Mouse (Mus musculus) MEL (cell line): ENCODE data around the gene Tmco4. TPM values are rescaled to one million over a fixed set of nuclear protein-coding genes. Genes with fewer than 3 reads are reported as not detected.

ENCODE experiments used
- DNase-seq: peaks from one replicate; pipeline ENCODE4 v3.0.0; 2011; ENCODE audit warnings: low read depth, low spot score
- H3K27ac ChIP-seq: 2 replicates; pipeline ENCODE4 v1.5.1; 2012; ENCODE audit warnings: low read depth, mild to moderate bottlenecking, control low read depth, low read length, moderate library complexity; ENCODE audit not compliant: control insufficient read depth
- H3K27me3 ChIP-seq, 2 experiments: fragments of 150-350 bp in 1 of 2; sonication (generic) in 1 of 2; 2 replicates each; pipeline ENCODE4 v1.6.1; 2012; ENCODE audit warnings: low read length in 2 of 2, mild to moderate bottlenecking in 2 of 2, improper control_type of control experiment in 1 of 2, moderate library complexity in 1 of 2; ENCODE audit not compliant: insufficient read depth in 2 of 2, control insufficient read depth in 1 of 2
- H3K36me3 ChIP-seq, 2 experiments: 2 replicates each; pipeline ENCODE4 v1.6.1; 2012 to 2014; ENCODE audit warnings: low read length in 2 of 2, improper control_type of control experiment in 1 of 2, inconsistent platforms in 1 of 2, mild to moderate bottlenecking in 1 of 2; ENCODE audit not compliant: insufficient read depth in 2 of 2, control insufficient read depth in 1 of 2
- H3K4me1 ChIP-seq, 2 experiments: fragments of 150-350 bp in 1 of 2; sonication (generic) in 1 of 2; 2 replicates each; pipeline ENCODE4 v1.6.1; 2012; ENCODE audit warnings: low read length in 2 of 2, improper control_type of control experiment in 1 of 2, mild to moderate bottlenecking in 1 of 2; ENCODE audit not compliant: insufficient read depth in 2 of 2, control insufficient read depth in 1 of 2
- H3K4me3 ChIP-seq, 2 experiments: fragments of 150-350 bp in 1 of 2; sonication (generic) in 1 of 2; 2 replicates each; pipeline ENCODE4 v1.5.1; 2012; ENCODE audit warnings: low read depth in 2 of 2, low read length in 2 of 2, mild to moderate bottlenecking in 2 of 2, moderate library complexity in 2 of 2, control low read depth in 1 of 2, improper control_type of control experiment in 1 of 2; ENCODE audit not compliant: control insufficient read depth in 1 of 2, insufficient read depth in 1 of 2
- H3K79me2 ChIP-seq: 2 replicates; pipeline ENCODE4 v1.6.1; 2012; ENCODE audit warnings: mild to moderate bottlenecking, low read length, moderate library complexity; ENCODE audit not compliant: control insufficient read depth, poor library complexity, insufficient read depth
- H3K9ac ChIP-seq: 2 replicates; pipeline ENCODE4 v1.6.1; 2012; ENCODE audit warnings: low read depth, mild to moderate bottlenecking, control low read depth, low read length, moderate library complexity; ENCODE audit not compliant: control insufficient read depth, poor library complexity, severe bottlenecking
- H3K9me3 ChIP-seq: fragments of 150-350 bp; sonication (generic); replicated peaks from 2 replicates; pipeline ENCODE4 v1.6.1; 2012; ENCODE audit warnings: mild to moderate bottlenecking, low read length, improper control_type of control experiment, moderate library complexity; ENCODE audit not compliant: insufficient read depth
- BHLHE40 ChIP-seq: IDR thresholded peaks from 2 replicates; pipeline ENCODE4 v1.6.1; 2012; ENCODE audit warnings: low read depth, mild to moderate bottlenecking, inconsistent platforms, low read length, improper control_type of control experiment, borderline replicate concordance
- CHD1 ChIP-seq: IDR thresholded peaks from 2 replicates; pipeline ENCODE4 v1.6.1; 2012; ENCODE audit warnings: low read depth, mild to moderate bottlenecking, inconsistent platforms, low read length, improper control_type of control experiment
- CTCF ChIP-seq, 3 experiments: IDR thresholded peaks in 2 of 3; conservative IDR thresholded peaks in 1 of 3; 2 replicates each; pipeline ENCODE4 v1.5.1; 2011 to 2012; ENCODE audit warnings: low read length in 3 of 3, low read depth in 2 of 3, mild to moderate bottlenecking in 2 of 3, improper control_type of control experiment in 1 of 3, inconsistent platforms in 1 of 3, mixed read lengths in 1 of 3, moderate library complexity in 1 of 3; ENCODE audit not compliant: control insufficient read depth in 1 of 3, insufficient read depth in 1 of 3, poor library complexity in 1 of 3, severe bottlenecking in 1 of 3
- EP300 ChIP-seq, 2 experiments: IDR thresholded peaks; 2 replicates each; pipeline ENCODE4 v1.6.1; 2011; ENCODE audit warnings: improper control_type of control experiment in 2 of 2, low read length in 2 of 2, low read depth in 1 of 2, mild to moderate bottlenecking in 1 of 2
- ETS1 ChIP-seq: IDR thresholded peaks from 2 replicates; pipeline ENCODE4 v1.6.1; 2012; ENCODE audit warnings: low read depth, mild to moderate bottlenecking, inconsistent platforms, low read length, improper control_type of control experiment, moderate library complexity
- GABPA ChIP-seq: IDR thresholded peaks from 2 replicates; pipeline ENCODE4 v1.6.1; 2012; ENCODE audit warnings: low read depth, mild to moderate bottlenecking, inconsistent platforms, low read length, improper control_type of control experiment, moderate library complexity
- HCFC1 ChIP-seq: IDR thresholded peaks from 2 replicates; pipeline ENCODE4 v1.6.1; 2012; ENCODE audit warnings: low read depth, mild to moderate bottlenecking, inconsistent platforms, low read length, improper control_type of control experiment, moderate library complexity
- MAFK ChIP-seq: IDR thresholded peaks from 2 replicates; pipeline ENCODE4 v1.6.1; 2011; ENCODE audit warnings: low read depth, mild to moderate bottlenecking, low read length, improper control_type of control experiment, borderline replicate concordance
- MXI1 ChIP-seq: IDR thresholded peaks from 2 replicates; pipeline ENCODE4 v1.6.1; 2011; ENCODE audit warnings: mild to moderate bottlenecking, low read depth, low read length, improper control_type of control experiment
- NELFE ChIP-seq: IDR thresholded peaks from 2 replicates; pipeline ENCODE4 v1.6.1; 2011; ENCODE audit warnings: low read depth, low read length, improper control_type of control experiment
- POLR2AphosphoS2 ChIP-seq: IDR thresholded peaks from 2 replicates; pipeline ENCODE4 v1.6.1; 2011; ENCODE audit warnings: low read length, improper control_type of control experiment
- RCOR1 ChIP-seq: IDR thresholded peaks from 2 replicates; pipeline ENCODE4 v1.6.1; 2012; ENCODE audit warnings: low read depth, mild to moderate bottlenecking, inconsistent platforms, low read length, improper control_type of control experiment
- TAL1 ChIP-seq: IDR thresholded peaks from 2 replicates; pipeline ENCODE4 v1.6.1; 2012; ENCODE audit warnings: mild to moderate bottlenecking, inconsistent platforms, low read length, moderate library complexity, mixed read lengths
- TBP ChIP-seq: IDR thresholded peaks from 2 replicates; pipeline ENCODE4 v1.8.0; 2011; ENCODE audit warnings: low read depth, low read length, improper control_type of control experiment
- USF1 ChIP-seq: IDR thresholded peaks from 2 replicates; pipeline ENCODE4 v1.6.1; 2014; ENCODE audit warnings: low read depth, mild to moderate bottlenecking, inconsistent platforms, low read length, improper control_type of control experiment, moderate library complexity
- USF2 ChIP-seq, 2 experiments: IDR thresholded peaks; 2 replicates each; pipeline ENCODE4 v1.6.1; 2011 to 2012; ENCODE audit warnings: improper control_type of control experiment in 2 of 2, low read length in 2 of 2, borderline replicate concordance in 1 of 2, inconsistent platforms in 1 of 2, low read depth in 1 of 2, mild to moderate bottlenecking in 1 of 2; ENCODE audit not compliant: insufficient read depth in 1 of 2
- ZC3H11A ChIP-seq: IDR thresholded peaks from 2 replicates; pipeline ENCODE4 v1.6.1; 2012; ENCODE audit warnings: low read depth, mild to moderate bottlenecking, inconsistent platforms, low read length, improper control_type of control experiment
- ZMIZ1 ChIP-seq: IDR thresholded peaks from 2 replicates; pipeline ENCODE4 v1.6.1; 2012; ENCODE audit warnings: low read depth, mild to moderate bottlenecking, inconsistent platforms, low read length, improper control_type of control experiment, moderate library complexity
- polyA plus RNA-seq, 2 experiments: library from polyadenylated mRNA; stranded (reverse) in 1 of 2; unstranded in 1 of 2; fragments of >175 nt in 1 of 2; fragments of >200 nt in 1 of 2; gene quantifications; 2 replicates each; pipeline versions ENCODE4 v1.2.1 to v1.2.4; 2012; ENCODE audit warnings: low replicate concordance in 2 of 2, low read depth in 1 of 2; ENCODE audit not compliant: insufficient read length in 2 of 2, insufficient read depth in 1 of 2, missing spikeins in 1 of 2
- total RNA-seq: library from RNA; depleted of rRNA; stranded (reverse); fragments of 300-350 nt; gene quantifications from 2 replicates; pipeline ENCODE4 v1.2.3, GENCODE M21; 2012

The Tmco4 gene
- total and polyA plus RNA-seq, 3 experiments = 16.5 to 24.7 TPM; not detected in 1

DNA sequence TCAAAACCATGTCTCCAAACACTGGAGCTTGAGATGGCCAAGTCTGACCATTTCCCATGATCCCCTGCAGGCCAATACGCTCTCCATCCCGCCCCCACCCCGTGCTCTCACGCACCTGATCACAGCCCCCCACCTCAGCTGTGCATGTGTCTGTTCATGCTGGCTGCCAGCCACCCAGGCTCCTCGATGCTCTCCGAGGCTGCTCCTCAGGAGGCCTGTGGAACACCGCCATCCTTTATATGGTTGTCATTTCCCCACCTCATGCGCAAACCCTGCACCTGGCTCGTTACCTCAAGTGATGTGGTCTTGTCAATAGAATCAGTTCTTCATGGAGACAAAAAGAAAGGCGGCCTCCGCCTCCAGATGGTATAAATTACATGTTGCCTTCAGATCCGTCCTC is 59.8 kb downstream of the Tmco4 start:
- H3K9me3 ChIP-seq = no peaks in the 10 kb centered on the region
- no peak overlapping the region for H3K27ac ChIP-seq
- H3K4me1 ChIP-seq = no peaks in the 10 kb centered on the region
- H3K36me3 ChIP-seq = no peaks in the 10 kb centered on the region
- H3K9ac ChIP-seq = no peak overlapping the region
- DNase-seq = no peak
- H3K27me3 ChIP-seq = no peaks in the 10 kb centered on the region
- no peak overlapping the region for H3K4me3 ChIP-seq
- H3K79me2 ChIP-seq = no peaks in the 10 kb centered on the region
- TF ChIP-seq ZMIZ1 (no peak), USF2 (IDR thresholded peaks at IDR 0.05; ENCODE audit: borderline replicate concordance in 1 of 2, insufficient read depth in 1 of 2, low read depth in 1 of 2, low read length in 2 of 2) (no peak), TBP (no peak), TAL1 (no peak), HCFC1 (no peak), POLR2AphosphoS2 (no peak), ETS1 (no peak), EP300 (IDR thresholded peaks at IDR 0.05; ENCODE audit: low read depth in 1 of 2, low read length in 2 of 2) (no peak), MAFK (no peak), GABPA (no peak), MXI1 (no peak), ZC3H11A (no peak)

DNA sequence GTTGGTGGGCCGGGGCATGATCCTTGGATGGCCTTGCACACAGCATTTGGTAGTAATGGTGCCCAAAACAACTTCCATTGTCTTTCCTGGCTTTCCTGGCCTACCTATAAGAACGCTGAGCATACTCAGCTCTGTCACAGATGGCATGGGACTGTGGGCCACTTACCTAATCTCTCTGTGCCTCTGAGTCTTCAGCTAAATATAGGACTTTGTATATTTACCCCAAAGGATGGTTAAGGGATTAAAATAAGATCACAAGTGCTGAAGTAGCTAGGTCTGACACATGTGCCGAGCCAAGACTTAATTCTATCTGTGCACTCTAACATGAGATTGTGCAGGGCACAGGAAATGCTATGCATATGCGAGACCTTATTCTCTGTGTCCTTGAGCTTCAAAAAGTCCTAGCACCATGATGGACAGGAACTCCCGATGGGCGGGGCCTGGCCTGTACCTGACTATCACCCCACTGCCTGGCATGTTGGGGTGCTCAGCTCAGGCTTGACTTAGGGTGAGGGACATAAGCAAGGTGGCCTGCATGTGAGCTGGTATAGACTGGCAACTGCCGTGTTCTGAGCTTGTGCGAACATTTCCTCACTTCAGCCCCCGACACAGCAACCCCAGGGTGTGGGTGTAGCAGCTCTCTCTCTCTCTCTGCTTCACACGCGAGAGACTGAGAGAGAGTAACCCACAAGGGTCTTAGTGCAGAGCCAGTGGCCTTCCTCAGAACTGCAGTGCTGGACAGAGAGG is 60.7 kb downstream of the Tmco4 start:
- H3K36me3 ChIP-seq = no peaks in the 10 kb centered on the region
- TF ChIP-seq USF1 = no peak
- no peak for TF ChIP-seq RCOR1
- TF ChIP-seq ZC3H11A = no peak
- TF ChIP-seq CTCF (IDR thresholded peaks at IDR 0.05 in 2 of 3, conservative IDR thresholded peaks at IDR 0.05 in 1 of 3; ENCODE audit: control insufficient read depth in 1 of 3, insufficient read depth in 1 of 3, low read depth in 2 of 3, low read length in 3 of 3, poor library complexity in 1 of 3, severe bottlenecking in 1 of 3) = no peak
- no peak for TF ChIP-seq CHD1
- no peak for TF ChIP-seq NELFE
- TF ChIP-seq BHLHE40 = no peak
- no peaks in the 10 kb centered on the region for H3K9me3 ChIP-seq
- no peaks in the 10 kb centered on the region for H3K79me2 ChIP-seq
- no peak overlapping the region for H3K27ac ChIP-seq
- H3K4me3 ChIP-seq = no peak overlapping the region
- DNase-seq = no peak
- no peaks in the 10 kb centered on the region for H3K27me3 ChIP-seq
- no peak overlapping the region for H3K9ac ChIP-seq
- H3K4me1 ChIP-seq = no peaks in the 10 kb centered on the region
